Mouse (Mus musculus): ENCODE measurements around the gene Eml2. TPM values are rescaled to one million over a fixed set of nuclear protein-coding genes. Genes with fewer than 3 reads are reported as not detected.

Gene Eml2
- polyA plus RNA-seq, 1 experiment from 2014 or later: 10.9 TPM

DNA sequence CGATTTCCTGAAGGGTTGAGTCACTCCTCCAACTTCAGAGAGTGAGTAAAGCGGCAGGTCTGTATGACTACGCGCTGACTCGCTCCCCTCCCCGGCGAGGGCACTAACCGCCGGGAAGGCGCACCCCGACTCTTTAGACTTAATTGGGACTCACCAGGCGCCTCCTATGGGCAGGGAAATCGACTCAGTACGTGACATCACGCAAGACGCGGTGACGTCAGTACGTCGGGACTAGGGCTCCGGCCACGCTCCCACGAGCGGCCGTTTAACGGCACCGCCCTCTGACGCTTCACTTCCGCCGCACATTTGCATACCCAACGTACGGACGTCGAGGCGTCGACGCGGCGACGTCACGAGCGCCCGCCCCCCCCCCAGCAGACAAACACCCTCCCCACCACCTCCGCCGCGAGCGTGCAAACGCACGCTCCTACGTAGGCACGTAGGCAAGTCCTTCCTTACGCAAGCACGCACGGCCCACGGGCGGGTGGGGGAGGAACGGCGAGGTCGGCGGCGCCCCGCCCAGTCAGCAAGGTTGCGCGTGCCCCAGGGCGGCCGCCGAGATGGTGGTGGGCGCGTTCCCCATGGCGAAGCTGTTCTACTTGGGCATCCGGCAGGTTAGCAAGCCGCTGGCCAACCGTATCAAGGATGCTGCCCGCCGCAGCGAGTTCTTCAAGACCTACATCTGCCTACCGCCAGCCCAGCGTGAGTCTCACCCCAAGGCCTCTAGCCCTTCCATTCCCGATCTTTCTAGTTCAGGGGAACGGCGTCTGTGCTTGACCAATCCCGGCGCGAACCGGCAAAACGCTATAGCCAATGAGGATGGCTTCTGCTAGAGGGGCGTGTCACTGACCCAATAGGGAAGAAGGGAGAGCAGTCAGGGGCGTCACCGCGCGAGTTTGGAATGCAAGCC is 51.9 kb downstream of the Eml2 start, which contains the start of gene Opa3:
Opa3 (plus strand) TSS at position 452 of the 910 bp plus-strand sequence.
- peak within 1 kb of the TSS; percentile 79 for H3K4me2 ChIP-seq (ENCODE audit: low read depth, low read length)
- no peaks in the 10 kb centered on the region for H3K9me3 ChIP-seq (replicated peaks; ENCODE audit: control insufficient read depth, low read length)
- peak; percentile 94 for ATAC-seq (ENCODE audit: insufficient read depth, low FRiP score)
- peaks cover 12% of the 10 kb centered on the region for H3K4me1 ChIP-seq (ENCODE audit: control insufficient read depth, insufficient read depth, low read length)
- no peaks in the 10 kb centered on the region for H3K36me3 ChIP-seq (ENCODE audit: control insufficient read depth, insufficient read depth, low read length)
- H3K27ac ChIP-seq (ENCODE audit: low read length): peak within 1 kb of the TSS; percentile 100
- H3K4me3 ChIP-seq (replicated peaks; ENCODE audit: low read length): peak within 1 kb of the TSS; percentile 73
- WGBS: under 1% methylated on average over 89 of the region's 91 CpGs
- no peaks in the 10 kb centered on the region for H3K27me3 ChIP-seq (ENCODE audit: control insufficient read depth, insufficient read depth, low read length)
- peak within 1 kb of the TSS; percentile 85 for H3K9ac ChIP-seq (ENCODE audit: low read length)

DNA sequence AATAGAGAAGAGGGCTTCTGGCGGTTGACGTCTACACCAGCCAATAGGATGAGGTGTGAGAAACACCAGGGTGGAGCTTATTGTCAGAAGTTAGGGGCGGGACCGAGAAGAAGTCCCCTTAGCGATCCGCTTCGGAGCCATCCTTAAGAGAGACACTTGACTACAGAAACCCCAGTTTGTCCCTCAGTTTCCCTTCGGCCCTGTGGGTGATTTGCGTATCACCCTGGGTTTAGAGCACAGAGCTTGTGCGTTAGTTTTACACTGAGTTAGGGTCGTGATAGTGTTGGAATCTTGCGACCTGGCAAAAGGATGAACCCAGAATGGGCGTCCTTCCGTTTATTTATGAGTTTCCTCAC is 52.5 kb downstream of the Eml2 start:
- ATAC-seq (ENCODE audit: insufficient read depth, low FRiP score): no peak
- H3K4me3 ChIP-seq (replicated peaks; ENCODE audit: low read length): peak overlapping the region; percentile 61
- H3K9ac ChIP-seq (ENCODE audit: low read length): peak overlapping the region; percentile 76
- under 1% methylated on average over 14 of the region's 14 CpGs for WGBS
- H3K27me3 ChIP-seq (ENCODE audit: control insufficient read depth, insufficient read depth, low read length): no peaks in the 10 kb centered on the region
- no peaks in the 10 kb centered on the region for H3K9me3 ChIP-seq (replicated peaks; ENCODE audit: control insufficient read depth, low read length)
- H3K4me1 ChIP-seq (ENCODE audit: control insufficient read depth, insufficient read depth, low read length): peaks cover 12% of the 10 kb centered on the region
- no peaks in the 10 kb centered on the region for H3K36me3 ChIP-seq (ENCODE audit: control insufficient read depth, insufficient read depth, low read length)
- H3K27ac ChIP-seq (ENCODE audit: low read length): peak overlapping the region; percentile 76
- peak overlapping the region; percentile 79 for H3K4me2 ChIP-seq (ENCODE audit: low read depth, low read length)

DNA sequence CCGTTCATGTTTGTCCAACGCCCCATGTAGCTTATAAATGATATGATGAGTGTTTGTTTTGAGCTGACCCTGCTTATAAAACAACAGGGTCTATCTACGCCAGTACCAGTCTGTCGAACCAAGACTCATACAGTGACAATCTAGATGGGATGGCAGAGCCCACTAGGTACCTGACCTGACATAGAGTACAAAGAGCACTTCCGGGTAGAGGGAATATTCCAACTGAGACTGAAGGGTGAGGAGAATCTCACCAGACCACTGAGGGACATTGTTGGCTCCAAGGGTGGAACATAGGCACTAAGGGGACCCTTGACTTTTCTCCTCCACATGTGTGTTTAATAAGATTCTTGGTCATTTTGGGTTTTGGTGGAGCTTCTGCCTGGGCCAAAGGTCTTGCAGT is 53.2 kb downstream of the Eml2 start:
- peak overlapping the region; percentile 61 for H3K4me3 ChIP-seq (replicated peaks; ENCODE audit: low read length)
- peak overlapping the region; percentile 76 for H3K9ac ChIP-seq (ENCODE audit: low read length)
- ATAC-seq (ENCODE audit: insufficient read depth, low FRiP score): no peak
- peak overlapping the region; percentile 76 for H3K27ac ChIP-seq (ENCODE audit: low read length)
- H3K4me2 ChIP-seq (ENCODE audit: low read depth, low read length): peak overlapping the region; percentile 79
- H3K9me3 ChIP-seq (replicated peaks; ENCODE audit: control insufficient read depth, low read length): no peaks in the 10 kb centered on the region
- H3K36me3 ChIP-seq (ENCODE audit: control insufficient read depth, insufficient read depth, low read length): no peaks in the 10 kb centered on the region
- H3K4me1 ChIP-seq (ENCODE audit: control insufficient read depth, insufficient read depth, low read length): peaks cover 12% of the 10 kb centered on the region
- 27% methylated on average over 5 of the region's 5 CpGs for WGBS
- no peaks in the 10 kb centered on the region for H3K27me3 ChIP-seq (ENCODE audit: control insufficient read depth, insufficient read depth, low read length)

DNA sequence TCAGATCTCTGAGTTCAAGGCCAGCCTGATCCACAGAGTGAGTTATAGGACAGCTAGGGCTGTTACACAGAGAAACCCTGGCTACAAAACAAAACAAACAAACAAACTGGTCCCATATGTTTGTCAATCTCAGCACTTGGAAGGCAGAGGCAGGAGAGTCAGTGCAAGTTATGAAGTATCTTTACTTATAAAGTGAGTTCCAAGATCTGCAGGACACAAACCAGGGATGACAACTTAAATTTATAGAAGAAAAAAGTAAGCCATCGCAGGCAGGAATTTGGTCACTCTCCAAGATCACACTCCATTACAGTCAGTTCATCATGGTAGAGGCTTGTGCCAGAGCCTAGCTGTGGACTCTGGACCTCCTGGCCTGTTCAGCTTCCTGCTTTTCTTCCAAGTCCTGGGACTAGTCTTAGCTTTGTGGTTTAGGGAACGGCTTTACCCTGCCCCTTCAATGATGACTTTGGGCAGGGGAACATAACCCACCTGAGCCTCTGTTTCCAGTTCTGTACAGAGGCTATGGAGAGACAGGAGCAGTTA is 53.9 kb downstream of the Eml2 start:
- H3K4me2 ChIP-seq (ENCODE audit: low read depth, low read length): no peak overlapping the region
- no peak overlapping the region for H3K27ac ChIP-seq (ENCODE audit: low read length)
- 91% methylated on average over 2 of the region's 2 CpGs for WGBS
- ATAC-seq (ENCODE audit: insufficient read depth, low FRiP score): no peak
- peaks cover 12% of the 10 kb centered on the region for H3K4me1 ChIP-seq (ENCODE audit: control insufficient read depth, insufficient read depth, low read length)
- no peak overlapping the region for H3K4me3 ChIP-seq (replicated peaks; ENCODE audit: low read length)
- no peaks in the 10 kb centered on the region for H3K27me3 ChIP-seq (ENCODE audit: control insufficient read depth, insufficient read depth, low read length)
- no peaks in the 10 kb centered on the region for H3K9me3 ChIP-seq (replicated peaks; ENCODE audit: control insufficient read depth, low read length)
- H3K9ac ChIP-seq (ENCODE audit: low read length): peak overlapping the region; percentile 28; the same call in 1 of the 2 replicates
- H3K36me3 ChIP-seq (ENCODE audit: control insufficient read depth, insufficient read depth, low read length): no peaks in the 10 kb centered on the region

DNA sequence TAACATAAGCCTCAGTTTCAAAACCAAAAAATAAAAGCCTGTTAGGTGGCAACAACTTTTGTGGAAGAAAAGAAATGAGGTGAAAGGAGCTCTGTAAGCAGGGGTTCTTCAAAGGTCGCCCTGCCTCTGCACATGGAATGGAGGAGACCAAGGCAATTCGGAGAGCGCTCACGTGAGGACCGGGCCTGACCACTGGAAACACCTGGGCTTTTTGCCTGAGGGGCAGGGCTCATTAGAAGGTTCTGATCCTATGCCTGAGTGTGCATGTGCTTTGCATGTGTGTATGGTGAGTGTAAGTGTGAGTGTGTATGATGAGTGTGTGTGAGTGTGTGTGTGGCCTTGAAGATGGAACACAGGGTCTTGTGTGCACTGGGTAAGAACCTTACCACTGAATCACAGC is 54.7 kb downstream of the Eml2 start:
- H3K27me3 ChIP-seq (ENCODE audit: control insufficient read depth, insufficient read depth, low read length): no peaks in the 10 kb centered on the region
- no peak overlapping the region for H3K4me2 ChIP-seq (ENCODE audit: low read depth, low read length)
- H3K27ac ChIP-seq (ENCODE audit: low read length): no peak overlapping the region
- H3K9me3 ChIP-seq (replicated peaks; ENCODE audit: control insufficient read depth, low read length): no peaks in the 10 kb centered on the region
- WGBS: 93% methylated on average over 5 of the region's 5 CpGs
- no peaks in the 10 kb centered on the region for H3K36me3 ChIP-seq (ENCODE audit: control insufficient read depth, insufficient read depth, low read length)
- peaks cover 16% of the 10 kb centered on the region for H3K4me1 ChIP-seq (ENCODE audit: control insufficient read depth, insufficient read depth, low read length)
- no peak overlapping the region for H3K4me3 ChIP-seq (replicated peaks; ENCODE audit: low read length)
- no peak for ATAC-seq (ENCODE audit: insufficient read depth, low FRiP score)
- peak overlapping the region; percentile 28; the same call in 1 of the 2 replicates for H3K9ac ChIP-seq (ENCODE audit: low read length)

DNA sequence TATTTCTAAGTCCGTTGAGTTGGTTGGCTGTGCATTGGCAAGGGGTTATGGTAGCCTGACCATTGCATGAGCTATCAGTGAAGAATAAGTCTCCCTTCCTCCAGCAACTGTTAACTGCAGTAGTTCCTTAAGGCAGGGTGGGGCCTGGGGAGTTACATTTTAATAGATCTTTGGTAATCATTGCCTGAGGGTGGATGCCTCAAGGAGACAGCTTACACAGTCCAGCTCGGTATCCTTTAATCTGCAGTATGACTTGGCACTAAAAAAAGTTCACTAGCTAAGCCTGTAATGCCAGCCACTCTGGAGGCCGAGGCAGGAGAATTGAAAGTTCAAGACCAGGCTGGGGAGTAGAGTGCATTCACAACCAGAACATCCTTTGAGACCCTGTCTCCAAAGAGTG is 55.6 kb downstream of the Eml2 start:
- Histone ChIP-seq H3K27ac (ENCODE audit: low read length) (no peak overlapping the region), H3K9ac (ENCODE audit: low read length) (no peak overlapping the region), H3K4me2 (ENCODE audit: low read depth, low read length) (no peak overlapping the region), H3K36me3 (ENCODE audit: control insufficient read depth, insufficient read depth, low read length) (no peaks in the 10 kb centered on the region), H3K27me3 (ENCODE audit: control insufficient read depth, insufficient read depth, low read length) (no peaks in the 10 kb centered on the region), H3K4me1 (ENCODE audit: control insufficient read depth, insufficient read depth, low read length) (peaks cover 21% of the 10 kb centered on the region), H3K4me3 (replicated peaks; ENCODE audit: low read length) (no peak overlapping the region), H3K9me3 (replicated peaks; ENCODE audit: control insufficient read depth, low read length) (no peaks in the 10 kb centered on the region)
- ATAC-seq (ENCODE audit: insufficient read depth, low FRiP score): no peak
- 80% methylated on average over 3 of the region's 3 CpGs for WGBS

DNA sequence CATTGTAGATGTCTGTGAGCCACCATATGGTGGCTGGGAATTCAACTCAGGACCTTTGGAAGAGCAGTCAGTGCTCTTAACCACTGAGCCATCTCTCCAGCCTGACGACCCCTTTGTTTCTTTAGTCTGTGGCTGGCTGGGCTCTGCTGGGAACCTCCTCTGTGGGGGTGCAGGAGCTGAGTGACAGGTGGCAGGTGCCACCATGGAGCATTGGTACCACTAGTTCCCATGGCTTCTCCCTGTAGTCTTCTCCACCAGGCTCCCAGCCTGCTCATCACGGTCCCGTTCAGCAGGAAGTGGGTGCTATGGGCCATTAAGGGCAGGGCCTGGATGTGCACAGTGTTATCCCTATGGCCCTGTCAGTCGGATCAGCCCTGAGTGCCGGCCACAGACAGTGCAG is 58.4 kb downstream of the Eml2 start:
- Histone ChIP-seq H3K9me3 (replicated peaks; ENCODE audit: control insufficient read depth, low read length) (no peaks in the 10 kb centered on the region), H3K27ac (ENCODE audit: low read length) (no peak overlapping the region), H3K4me3 (replicated peaks; ENCODE audit: low read length) (no peak overlapping the region), H3K36me3 (ENCODE audit: control insufficient read depth, insufficient read depth, low read length) (no peaks in the 10 kb centered on the region), H3K4me2 (ENCODE audit: low read depth, low read length) (no peak overlapping the region), H3K4me1 (ENCODE audit: control insufficient read depth, insufficient read depth, low read length) (peaks cover 12% of the 10 kb centered on the region), H3K9ac (ENCODE audit: low read length) (no peak overlapping the region), H3K27me3 (ENCODE audit: control insufficient read depth, insufficient read depth, low read length) (no peaks in the 10 kb centered on the region)
- ATAC-seq (ENCODE audit: insufficient read depth, low FRiP score): no peak
- 77% methylated on average over 5 of the region's 5 CpGs for WGBS

DNA sequence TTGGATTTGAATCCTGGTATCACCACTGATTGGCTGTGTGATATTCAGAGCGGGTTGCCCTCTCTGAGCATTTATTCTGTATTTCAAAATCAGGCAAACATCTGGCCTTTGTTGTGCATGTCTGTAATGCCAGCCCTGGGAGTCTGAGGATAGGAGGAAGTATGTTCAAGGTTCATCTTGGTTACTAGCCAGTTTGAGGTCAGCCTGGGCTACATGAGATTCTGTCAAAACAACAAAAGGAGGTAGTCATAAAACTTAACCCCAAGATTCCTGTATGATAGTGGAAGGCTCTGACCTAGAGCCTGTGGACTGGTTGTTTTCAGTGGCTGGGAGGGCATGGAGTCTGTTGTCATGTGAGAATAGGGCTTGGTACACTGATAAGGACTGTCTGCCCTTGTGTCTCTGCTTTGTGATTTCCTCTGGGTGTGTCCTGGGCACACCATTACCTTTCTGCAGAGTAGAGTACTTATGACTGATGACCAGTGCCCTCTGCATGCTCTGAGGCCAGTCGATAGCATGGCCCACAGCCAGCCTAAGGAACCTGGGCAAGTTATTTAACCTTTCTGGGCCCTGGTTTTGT is 59.0 kb downstream of the Eml2 start:
- peak overlapping the region; percentile 5; the same call in 1 of the 2 replicates for H3K9ac ChIP-seq (ENCODE audit: low read length)
- H3K27ac ChIP-seq (ENCODE audit: low read length): no peak overlapping the region
- H3K9me3 ChIP-seq (replicated peaks; ENCODE audit: control insufficient read depth, low read length): no peaks in the 10 kb centered on the region
- 72% methylated on average over 2 of the region's 2 CpGs for WGBS
- H3K27me3 ChIP-seq (ENCODE audit: control insufficient read depth, insufficient read depth, low read length): no peaks in the 10 kb centered on the region
- no peak for ATAC-seq (ENCODE audit: insufficient read depth, low FRiP score)
- H3K4me3 ChIP-seq (replicated peaks; ENCODE audit: low read length): no peak overlapping the region
- no peak overlapping the region for H3K4me2 ChIP-seq (ENCODE audit: low read depth, low read length)
- peaks cover 14% of the 10 kb centered on the region for H3K4me1 ChIP-seq (ENCODE audit: control insufficient read depth, insufficient read depth, low read length)
- H3K36me3 ChIP-seq (ENCODE audit: control insufficient read depth, insufficient read depth, low read length): no peaks in the 10 kb centered on the region

DNA sequence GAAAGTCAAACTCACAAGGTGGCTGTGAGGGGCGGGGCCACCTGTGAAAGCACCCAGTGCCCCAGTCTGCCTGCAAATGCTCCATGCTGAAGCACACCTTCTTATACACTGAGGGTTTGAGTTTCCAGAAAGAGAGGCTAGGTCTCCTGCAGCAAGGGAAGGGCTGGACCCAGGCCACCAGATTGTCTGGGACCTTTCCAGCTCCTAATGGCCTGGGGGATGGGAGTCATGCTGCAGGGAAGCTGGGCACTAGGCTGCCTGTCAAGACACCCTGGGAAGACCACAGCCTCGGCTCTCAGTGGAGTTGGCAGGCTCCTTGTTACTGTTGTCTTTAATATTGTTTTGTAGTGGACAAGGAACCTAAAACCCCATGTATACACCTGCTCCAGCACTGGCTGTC is 60.2 kb downstream of the Eml2 start:
- Histone ChIP-seq H3K27ac (ENCODE audit: low read length) (no peak overlapping the region), H3K36me3 (ENCODE audit: control insufficient read depth, insufficient read depth, low read length) (no peaks in the 10 kb centered on the region), H3K4me3 (replicated peaks; ENCODE audit: low read length) (no peak overlapping the region), H3K4me1 (ENCODE audit: control insufficient read depth, insufficient read depth, low read length) (peaks cover 19% of the 10 kb centered on the region), H3K9ac (ENCODE audit: low read length) (peak overlapping the region; percentile 20; the same call in 1 of the 2 replicates), H3K4me2 (ENCODE audit: low read depth, low read length) (no peak overlapping the region), H3K27me3 (ENCODE audit: control insufficient read depth, insufficient read depth, low read length) (no peaks in the 10 kb centered on the region), H3K9me3 (replicated peaks; ENCODE audit: control insufficient read depth, low read length) (no peaks in the 10 kb centered on the region)
- WGBS: 61% methylated on average over 2 of the region's 2 CpGs
- ATAC-seq (ENCODE audit: insufficient read depth, low FRiP score): no peak

All from stomach, embryonic 16.5 days (tissue).